ENCODE assay signal across 8 mouse cellular contexts in the genomic region with DNA sequence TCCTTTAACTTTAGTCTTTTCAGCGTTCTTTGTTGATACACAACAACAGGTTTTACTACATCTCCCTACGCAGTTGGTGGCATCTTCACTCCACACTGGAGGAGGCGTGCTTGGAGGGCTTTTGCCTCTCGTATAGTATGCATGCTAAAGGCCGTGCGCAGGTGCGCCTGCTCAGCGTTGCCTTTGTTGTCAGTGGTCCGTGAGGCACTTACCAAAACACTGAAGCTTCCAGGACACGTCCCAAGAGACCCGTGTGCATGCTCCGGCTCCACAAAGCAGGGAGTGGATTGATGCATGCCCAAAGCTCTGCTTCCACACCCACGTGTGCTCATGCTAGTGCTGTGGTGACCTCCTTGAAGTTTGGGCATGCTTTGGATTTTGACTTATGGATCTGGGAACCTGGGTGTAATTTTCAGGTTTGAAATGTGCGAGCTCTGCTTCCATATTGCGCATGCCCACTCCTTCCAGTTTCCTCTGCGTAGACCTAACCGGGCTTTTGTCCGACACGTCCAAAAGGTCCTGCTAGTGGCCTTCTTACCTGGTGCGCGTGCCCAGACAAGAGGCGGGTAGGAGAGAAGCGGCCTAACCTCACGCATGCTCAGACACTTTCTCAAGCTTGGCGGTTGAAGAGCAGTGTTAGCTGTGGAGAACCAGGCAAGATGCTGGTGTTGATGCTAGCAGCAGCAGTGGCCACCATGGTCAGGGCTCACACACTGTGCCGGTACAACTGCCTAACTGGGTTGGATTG. TPM values are rescaled to one million over a fixed set of nuclear protein-coding genes. Genes with fewer than 3 reads are reported as not detected.
DNase-seq lines count a peak whose midpoint lies in the region; ATAC-seq and TF ChIP-seq lines count a peak whose summit lies in the region.

A gene (plus strand): TSS at position 614 of the 748 bp plus-strand sequence.

- TF ChIP-seq POLR2A in embryonic fibroblast, embryonic 13.5 days (IDR thresholded peaks at IDR 0.05; ENCODE audit: low read depth, low read length) = no peak

- H3K4me3 ChIP-seq in E14TG2a.4 (replicated peaks; ENCODE audit: low read length) = peak within 1 kb of the TSS; percentile 93
- H3K4me3 ChIP-seq in embryonic fibroblast, embryonic 13.5 days (ENCODE audit: insufficient read depth, low read length) = peak within 1 kb of the TSS; percentile 50
- peak within 1 kb of the TSS; percentile 84 for H3K4me3 ChIP-seq in kidney, embryonic 16.5 days (ENCODE audit: low read length)

- H3K27ac ChIP-seq in embryonic fibroblast, embryonic 13.5 days (ENCODE audit: insufficient read depth, low read length) = no peak within 1 kb of the TSS
- H3K27ac ChIP-seq in kidney, embryonic 16.5 days (ENCODE audit: low read length) = peak within 1 kb of the TSS; percentile 79

- no peaks in the 10 kb centered on the region for H3K9me3 ChIP-seq in E14TG2a.4 (ENCODE audit: low read length)
- H3K9me3 ChIP-seq in kidney, embryonic 16.5 days (ENCODE audit: low read length) = no peaks in the 10 kb centered on the region

- H3K27me3 ChIP-seq in E14TG2a.4 (ENCODE audit: insufficient read depth, low read length) = no peaks in the 10 kb centered on the region
- H3K27me3 ChIP-seq in kidney, embryonic 16.5 days (ENCODE audit: insufficient read depth, low read length) = no peaks in the 10 kb centered on the region

- H3K4me2 ChIP-seq in kidney, embryonic 16.5 days (replicated peaks; ENCODE audit: low read depth, low read length) = peak within 1 kb of the TSS; percentile 94

- peak; percentile 62 for ATAC-seq in kidney, embryonic 16.5 days (ENCODE audit: low FRiP score, low TSS enrichment)
- no peak for ATAC-seq in megakaryocyte progenitor cell, adult 5-6 weeks (replicated peaks; ENCODE audit: poor library complexity)

- peak; percentile 46 to 59 for DNase-seq in cerebellum, postnatal 10 days
- DNase-seq in cerebellum, adult 8-10 months = no peak
- DNase-seq in mesoderm, embryonic 11.5 days (ENCODE audit: low read depth, low spot score) = peak; percentile 65
- DNase-seq in right cerebral cortex, postnatal 25 days = no peak

- TF ChIP-seq CTCF in E14TG2a.4 (conservative IDR thresholded peaks at IDR 0.05; ENCODE audit: low read length) = no peak
- TF ChIP-seq CTCF in embryonic fibroblast, embryonic 13.5 days (IDR thresholded peaks at IDR 0.05; ENCODE audit: borderline replicate concordance, insufficient read depth, low read length) = no peak

- WGBS in kidney, embryonic 16.5 days = 5% methylated on average over 26 of the region's 26 CpGs

- H3K4me1 ChIP-seq in E14TG2a.4 (replicated peaks; ENCODE audit: low read depth, low read length) = peaks cover 78% of the 10 kb centered on the region
- 0 out of 2 replicates have a peak, but pooled peaks cover 8% of the 10 kb centered on the region for H3K4me1 ChIP-seq in embryonic fibroblast, embryonic 13.5 days (ENCODE audit: control insufficient read depth, insufficient read depth, low read length)
- H3K4me1 ChIP-seq in kidney, embryonic 16.5 days (ENCODE audit: insufficient read depth, low read length) = peaks cover 22% of the 10 kb centered on the region

- peaks cover 29% of the 10 kb centered on the region for H3K36me3 ChIP-seq in E14TG2a.4 (ENCODE audit: insufficient read depth, low read length)
- no peaks in the 10 kb centered on the region for H3K36me3 ChIP-seq in kidney, embryonic 16.5 days (ENCODE audit: insufficient read depth, low read length)

- peak within 1 kb of the TSS; percentile 67 for H3K9ac ChIP-seq in kidney, embryonic 16.5 days (replicated peaks; ENCODE audit: low read length)

RNA-seq across cellular contexts. Expression of the gene that starts here (rescaled TPM):
- polyA plus RNA-seq in embryonic fibroblast, embryonic 13.5 days (2011; ENCODE audit: insufficient read length, low read depth, missing spikeins) = 0.38 and 0.56 TPM in 2 replicates
- polyA plus RNA-seq in kidney, embryonic 16.5 days (2015; fragmentation: Nextera tagmentation; extraction: Ambion mirVana) = 1.1 and 1.3 TPM in 2 replicates
- 1.1 TPM in 1 of 2 replicates, not detected in the other for total RNA-seq in megakaryocyte progenitor cell, adult 5-6 weeks (2015)
- 0.17 and 0.51 TPM in 2 replicates for total RNA-seq in megakaryocyte progenitor cell, adult 5-6 weeks (2017)

Comparison
In these comparisons a context has a peak if more than half of its experiments do, and no peak if none do; other contexts are left out.
1. DNase-seq: peak in cerebellum, postnatal 10 days (2 of 2) and mesoderm, embryonic 11.5 days (single experiment); none in cerebellum, adult 8-10 months (single experiment) and right cerebral cortex, postnatal 25 days (single experiment).
2. Peak in every context shown above with its lines, with median percentiles within 50 percentile points of each other: H3K4me3 ChIP-seq.